Mouse (Mus musculus) embryonic facial prominence, embryonic 12.5 days (tissue): ENCODE measurements at regions not wholly inside any gene's neighbourhood (a gene's known extent, or its start where the extent isn't known, plus 50 kb on each side); places are given as distances from the start of the nearest gene placed in this dataset.
A peak's percentile ranks its signal among the peaks of the same experiment; 100 is the strongest.

Experiments used
- ATAC-seq: fragments of 200-750 bp; cut with Nextera tagmentation; 2 replicates; pipeline ENCODE4 v1.8.0; 2017; ENCODE audit not compliant: insufficient number of reproducible peaks, insufficient read depth, low FRiP score, low TSS enrichment
- H3K27ac ChIP-seq: fragments of 300-500 bp; sonication (generic); 2 replicates; pipeline ENCODE4 v1.5.1; 2016; ENCODE audit warnings: mild to moderate bottlenecking
- H3K27me3 ChIP-seq: fragments of 300-500 bp; sonication (generic); 2 replicates; pipeline ENCODE4 v1.6.1; 2016; ENCODE audit warnings: mild to moderate bottlenecking, moderate library complexity
- H3K36me3 ChIP-seq: fragments of 300-500 bp; sonication (generic); 2 replicates; pipeline ENCODE4 v1.6.1; 2016; ENCODE audit warnings: mild to moderate bottlenecking
- H3K4me1 ChIP-seq: fragments of 300-500 bp; sonication (generic); 2 replicates; pipeline ENCODE4 v1.6.1; 2016
- H3K4me2 ChIP-seq: fragments of 300-500 bp; sonication (generic); replicated peaks from 2 replicates; pipeline ENCODE4 v1.6.1; 2016; ENCODE audit warnings: mild to moderate bottlenecking, moderate library complexity
- H3K4me3 ChIP-seq: fragments of 300-500 bp; sonication (generic); 2 replicates; pipeline ENCODE4 v1.5.1; 2016; ENCODE audit warnings: mild to moderate bottlenecking
- H3K9ac ChIP-seq: fragments of 300-500 bp; sonication (generic); 2 replicates; pipeline ENCODE4 v1.6.1; 2016; ENCODE audit warnings: mild to moderate bottlenecking, moderate library complexity
- H3K9me3 ChIP-seq: fragments of 300-500 bp; sonication (generic); 2 replicates; pipeline ENCODE4 v1.6.1; 2016; ENCODE audit warnings: mild to moderate bottlenecking, moderate library complexity
- WGBS: fragments of 180-500 bp; shearing (Covaris S2); methylation state at CpG from one replicate; pipeline ENCODE4 v1.1.7; 2016; 5-methylcytosine and 5-hydroxymethylcytosine counted together

- Histone ChIP-seq H3K9me3 (no peaks in the 10 kb centered on the region), H3K4me1 (no peaks in the 10 kb centered on the region), H3K9ac (no peak overlapping the region), H3K4me3 (no peak overlapping the region), H3K27ac (no peak overlapping the region), H3K4me2 (no peak overlapping the region), H3K36me3 (no peaks in the 10 kb centered on the region), H3K27me3 (no peaks in the 10 kb centered on the region)
- ATAC-seq = no peak
- WGBS = 58% methylated on average over 14 of the region's 14 CpGs
These were observed 119.5 kb upstream of the Nhs start for GRCm38 (mm10) chrX:162278834-162279708.

- H3K4me1 ChIP-seq = no peaks in the 10 kb centered on the region
- H3K9me3 ChIP-seq = no peaks in the 10 kb centered on the region
- ATAC-seq = no peak
- H3K4me2 ChIP-seq = no peak overlapping the region
- WGBS = 78% methylated on average over 5 of the region's 5 CpGs
- no peak overlapping the region for H3K4me3 ChIP-seq
- no peak overlapping the region for H3K9ac ChIP-seq
- H3K36me3 ChIP-seq = no peaks in the 10 kb centered on the region
- no peak overlapping the region for H3K27ac ChIP-seq
- no peaks in the 10 kb centered on the region for H3K27me3 ChIP-seq
These were observed 115.1 kb upstream of the Nhs start for GRCm38 (mm10) chrX:162274581-162274980.

- H3K27me3 ChIP-seq = no peaks in the 10 kb centered on the region; the same call in 1 of the 2 replicates
- no peaks in the 10 kb centered on the region for H3K36me3 ChIP-seq
- no peak overlapping the region for H3K4me3 ChIP-seq
- H3K9ac ChIP-seq = no peak overlapping the region
- no peaks in the 10 kb centered on the region for H3K4me1 ChIP-seq
- H3K9me3 ChIP-seq = no peaks in the 10 kb centered on the region
- no peak overlapping the region for H3K4me2 ChIP-seq
- no peak overlapping the region for H3K27ac ChIP-seq
- no peak for ATAC-seq
- WGBS = 88% methylated on average over 2 of the region's 2 CpGs
These were observed 111.7 kb upstream of the Nhs start for GRCm38 (mm10) chrX:162271189-162271588.

GRCm38 (mm10) chrX:162268918-162269317 is 109.4 kb upstream of the Nhs start:
- Histone ChIP-seq H3K4me3 (no peak overlapping the region), H3K27me3 (no peaks in the 10 kb centered on the region; the same call in 1 of the 2 replicates), H3K4me2 (no peak overlapping the region), H3K9me3 (no peaks in the 10 kb centered on the region), H3K27ac (no peak overlapping the region), H3K9ac (no peak overlapping the region), H3K4me1 (no peaks in the 10 kb centered on the region), H3K36me3 (no peaks in the 10 kb centered on the region)
- 94% methylated on average over 1 of the region's 1 CpGs for WGBS
- ATAC-seq = no peak

GRCm38 (mm10) chrX:162268112-162268511 is 108.6 kb upstream of the Nhs start:
- H3K27me3 ChIP-seq = no peaks in the 10 kb centered on the region; the same call in 1 of the 2 replicates
- no peaks in the 10 kb centered on the region for H3K9me3 ChIP-seq
- H3K4me1 ChIP-seq = no peaks in the 10 kb centered on the region
- no peak overlapping the region for H3K27ac ChIP-seq
- H3K4me2 ChIP-seq = no peak overlapping the region
- H3K9ac ChIP-seq = no peak overlapping the region
- H3K4me3 ChIP-seq = no peak overlapping the region
- no peaks in the 10 kb centered on the region for H3K36me3 ChIP-seq
- WGBS = 84% methylated on average over 5 of the region's 5 CpGs
- no peak for ATAC-seq

- no peak for ATAC-seq
- H3K27me3 ChIP-seq = no peaks in the 10 kb centered on the region; the same call in 1 of the 2 replicates
- H3K4me1 ChIP-seq = no peaks in the 10 kb centered on the region
- H3K9ac ChIP-seq = no peak overlapping the region
- no peak overlapping the region for H3K27ac ChIP-seq
- no peak overlapping the region for H3K4me3 ChIP-seq
- H3K4me2 ChIP-seq = no peak overlapping the region
- no peaks in the 10 kb centered on the region for H3K36me3 ChIP-seq
- H3K9me3 ChIP-seq = no peaks in the 10 kb centered on the region
- WGBS = 24% methylated on average over 1 of the region's 1 CpGs
These were observed 108.1 kb upstream of the Nhs start for GRCm38 (mm10) chrX:162267679-162268078.

GRCm38 (mm10) chrX:162266769-162267168 is 107.2 kb upstream of the Nhs start:
- WGBS = 28% methylated on average over 1 of the region's 1 CpGs
- no peak overlapping the region for H3K4me2 ChIP-seq
- H3K9ac ChIP-seq = no peak overlapping the region
- no peak overlapping the region for H3K4me3 ChIP-seq
- H3K9me3 ChIP-seq = no peaks in the 10 kb centered on the region
- no peaks in the 10 kb centered on the region; the same call in 1 of the 2 replicates for H3K27me3 ChIP-seq
- 0 out of 2 replicates have a peak, but pooled peaks have one; percentile 56 for ATAC-seq
- no peaks in the 10 kb centered on the region for H3K4me1 ChIP-seq
- no peak overlapping the region for H3K27ac ChIP-seq
- H3K36me3 ChIP-seq = no peaks in the 10 kb centered on the region

GRCm38 (mm10) chrX:162257398-162257797 is 97.9 kb upstream of the Nhs start:
- Histone ChIP-seq H3K4me2 (no peak overlapping the region), H3K36me3 (no peaks in the 10 kb centered on the region), H3K9me3 (no peaks in the 10 kb centered on the region), H3K4me3 (no peak overlapping the region), H3K4me1 (no peaks in the 10 kb centered on the region), H3K27me3 (peaks cover 3% of the 10 kb centered on the region; the same call in 1 of the 2 replicates), H3K27ac (no peak overlapping the region), H3K9ac (no peak overlapping the region)
- WGBS = 74% methylated on average over 3 of the region's 3 CpGs
- no peak for ATAC-seq

- no peak overlapping the region for H3K27ac ChIP-seq
These were observed 96.3 kb upstream of the Nhs start for GRCm38 (mm10) chrX:162255873-162256272.

GRCm38 (mm10) chrX:162241291-162241690 is 81.8 kb upstream of the Nhs start:
- no peak overlapping the region for H3K9ac ChIP-seq
- no peaks in the 10 kb centered on the region for H3K9me3 ChIP-seq
- no peak overlapping the region for H3K27ac ChIP-seq
- H3K27me3 ChIP-seq = peaks cover 6% of the 10 kb centered on the region; the same call in 1 of the 2 replicates
- 83% methylated on average over 3 of the region's 3 CpGs for WGBS
- H3K4me2 ChIP-seq = no peak overlapping the region
- no peaks in the 10 kb centered on the region for H3K4me1 ChIP-seq
- no peaks in the 10 kb centered on the region for H3K36me3 ChIP-seq
- ATAC-seq = no peak
- no peak overlapping the region for H3K4me3 ChIP-seq

More at GRCm38 (mm10) chrX:162255873-162256272, 96.3 kb upstream of the Nhs start:
- no peak overlapping the region for H3K4me2 ChIP-seq
- no peaks in the 10 kb centered on the region for H3K9me3 ChIP-seq
- no peak for ATAC-seq
- H3K4me1 ChIP-seq = no peaks in the 10 kb centered on the region
- H3K27me3 ChIP-seq = peaks cover 3% of the 10 kb centered on the region; the same call in 1 of the 2 replicates
- H3K4me3 ChIP-seq = no peak overlapping the region
- H3K36me3 ChIP-seq = no peaks in the 10 kb centered on the region
- H3K9ac ChIP-seq = no peak overlapping the region

- no peaks in the 10 kb centered on the region for H3K9me3 ChIP-seq
- WGBS = 83% methylated on average over 5 of the region's 5 CpGs
- H3K9ac ChIP-seq = no peak overlapping the region
- no peak for ATAC-seq
- no peak overlapping the region for H3K4me2 ChIP-seq
- H3K36me3 ChIP-seq = no peaks in the 10 kb centered on the region
- H3K4me3 ChIP-seq = no peak overlapping the region
- no peaks in the 10 kb centered on the region for H3K4me1 ChIP-seq
- H3K27me3 ChIP-seq = peaks cover 10% of the 10 kb centered on the region; the same call in 1 of the 2 replicates
- no peak overlapping the region for H3K27ac ChIP-seq
These were observed 76.0 kb upstream of the Nhs start for GRCm38 (mm10) chrX:162235552-162235951.

GRCm38 (mm10) chrX:162210848-162211247 is 51.3 kb upstream of the Nhs start:
- Histone ChIP-seq H3K27me3 (peaks cover 3% of the 10 kb centered on the region; the same call in 1 of the 2 replicates), H3K9ac (no peak overlapping the region), H3K4me3 (no peak overlapping the region), H3K4me1 (no peaks in the 10 kb centered on the region), H3K27ac (no peak overlapping the region), H3K9me3 (no peaks in the 10 kb centered on the region), H3K4me2 (no peak overlapping the region), H3K36me3 (no peaks in the 10 kb centered on the region)
- WGBS = 55% methylated on average over 2 of the region's 2 CpGs
- ATAC-seq = no peak
